Mouse (Mus musculus): ENCODE results near the gene Cog1.

Cog1 gene

GRCm38 (mm10) chr11:113698013-113698545 lies 49.1 kb downstream of the Cog1 start:
- DNase-seq (ENCODE audit: low read depth in 1 of 2, low spot score in 2 of 2): no peak

- DNase-seq (ENCODE audit: low read depth in 1 of 2, low spot score in 2 of 2): no peak
Measured at GRCm38 (mm10) chr11:113699643-113700042, 50.7 kb downstream of the Cog1 start.

GRCm38 (mm10) chr11:113703758-113704157 lies 54.8 kb downstream of the Cog1 start:
- DNase-seq (ENCODE audit: low read depth in 1 of 2, low spot score in 2 of 2): peak in 1 of 2 experiments; percentile 53

- no peak for DNase-seq (ENCODE audit: low read depth in 1 of 2, low spot score in 2 of 2)
Measured at GRCm38 (mm10) chr11:113705966-113706652, 57.1 kb downstream of the Cog1 start.

DNA sequence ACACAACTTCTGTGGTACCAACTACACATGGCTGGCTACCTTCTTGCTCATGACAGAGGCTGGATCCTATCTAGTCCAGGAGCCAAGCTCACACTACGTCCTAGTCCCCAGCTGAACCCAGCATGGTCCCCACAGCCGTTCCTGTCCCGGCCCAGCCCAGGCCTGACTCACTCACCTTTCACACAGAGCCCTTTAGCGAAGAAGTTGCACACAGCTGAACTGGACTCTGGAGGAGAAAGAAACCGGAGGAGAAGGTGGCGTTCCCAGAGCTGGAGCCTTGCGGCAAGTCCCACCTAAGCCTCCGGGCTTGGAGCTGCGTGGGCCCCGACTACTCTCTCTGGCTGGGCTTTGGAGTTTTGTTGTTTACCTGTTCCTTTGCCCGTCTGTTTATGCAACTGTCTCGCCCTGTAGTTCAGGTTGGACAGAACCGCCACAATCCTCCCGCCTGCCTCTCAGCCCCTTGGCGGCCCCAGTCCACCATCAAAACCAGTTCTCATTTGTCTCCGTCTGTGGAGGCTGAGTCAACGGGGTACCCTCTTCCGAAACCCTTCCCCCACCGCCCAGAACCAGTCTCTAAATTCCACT lies 59.8 kb downstream of the Cog1 start:
- DNase-seq (ENCODE audit: low read depth in 1 of 2, low spot score in 2 of 2): no peak

- DNase-seq (ENCODE audit: low read depth in 1 of 2, low spot score in 2 of 2): no peak
Measured at GRCm38 (mm10) chr11:113709272-113709671, 60.3 kb downstream of the Cog1 start.

- DNase-seq (ENCODE audit: low read depth in 1 of 2, low spot score in 2 of 2): no peak
Measured at GRCm38 (mm10) chr11:113709731-113710256, 60.8 kb downstream of the Cog1 start, which contains the start of gene Cpsf4l. Gene Cpsf4l, minus strand, starts transcription at chr11:113710017.

DNA sequence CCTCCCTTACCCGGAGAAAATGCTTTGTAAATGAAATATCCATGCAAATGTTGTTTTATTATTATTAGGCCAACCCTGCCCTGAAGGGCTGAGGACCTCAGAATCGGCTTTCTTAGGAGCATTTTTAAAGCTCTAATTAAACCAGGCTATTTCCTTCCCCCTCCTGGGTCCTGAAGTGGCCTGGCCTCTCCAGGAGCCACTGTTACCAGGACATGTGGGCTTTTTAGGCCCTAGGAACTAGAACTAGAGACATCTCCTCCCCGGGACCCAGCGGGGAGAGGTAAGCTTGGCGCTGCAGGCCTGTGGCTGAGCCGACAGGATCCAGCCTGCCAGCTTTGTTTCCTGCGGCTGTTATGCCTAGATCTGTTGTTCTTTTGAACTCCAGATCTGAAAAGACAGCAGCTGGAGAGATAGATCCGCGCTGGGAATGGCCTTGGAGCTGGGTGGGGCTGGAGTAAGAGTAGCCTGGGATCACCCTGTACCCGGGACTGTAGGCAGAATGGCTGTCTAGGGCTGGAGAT lies 61.3 kb downstream of the Cog1 start:
- DNase-seq (ENCODE audit: low read depth in 1 of 2, low spot score in 2 of 2): no peak

DNA sequence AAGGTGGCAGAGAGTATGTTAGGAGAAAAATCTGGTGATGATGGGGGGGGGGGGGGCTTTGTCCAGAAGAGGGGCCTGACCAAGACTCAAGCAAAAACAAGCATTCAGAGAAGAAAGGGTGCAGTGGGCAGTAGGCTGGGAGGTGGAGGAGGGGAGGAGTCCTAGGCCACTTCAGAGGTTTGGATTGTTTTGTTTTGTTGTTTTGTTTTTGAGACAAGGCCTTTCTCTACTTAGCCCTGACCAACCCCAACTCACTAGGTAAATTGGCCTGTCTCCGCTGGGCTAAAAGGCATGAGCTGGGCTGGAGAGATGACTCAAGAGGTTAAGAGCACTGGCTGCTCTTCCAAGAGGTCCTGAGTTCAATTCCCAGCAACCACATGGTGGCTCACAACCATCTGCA lies 62.1 kb downstream of the Cog1 start:
- DNase-seq (ENCODE audit: low read depth in 1 of 2, low spot score in 2 of 2): no peak

DNA sequence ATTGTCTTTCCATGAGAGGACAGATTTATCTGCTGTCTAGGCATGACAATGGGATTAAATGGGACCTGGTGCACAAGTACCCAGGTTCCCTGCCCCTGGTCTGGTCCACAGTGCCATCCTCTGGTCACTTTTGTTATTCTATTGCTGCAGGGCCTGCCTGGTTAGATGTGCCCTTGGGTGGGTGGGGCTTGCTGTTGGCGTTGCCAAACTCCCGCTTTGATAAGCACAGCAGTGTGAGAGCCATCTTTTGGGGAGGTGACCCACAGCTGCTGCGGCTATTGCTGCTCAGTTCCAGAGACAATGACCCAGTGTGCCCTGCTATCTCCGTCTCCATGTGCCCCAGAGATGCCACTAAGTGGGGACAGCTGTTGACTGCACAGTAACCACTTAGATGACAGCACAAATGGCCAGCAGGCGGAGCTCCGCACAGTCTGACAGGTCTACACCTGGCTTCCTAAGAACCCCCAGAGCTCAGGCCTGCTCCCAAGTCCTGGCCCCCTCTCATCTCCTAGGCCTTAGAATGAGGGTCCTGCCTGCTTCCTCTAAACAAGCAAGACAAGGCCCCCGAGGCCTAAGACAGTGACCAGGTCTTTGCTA lies 66.2 kb downstream of the Cog1 start:
- no peak for DNase-seq (ENCODE audit: low read depth in 1 of 2, low spot score in 2 of 2)

DNA sequence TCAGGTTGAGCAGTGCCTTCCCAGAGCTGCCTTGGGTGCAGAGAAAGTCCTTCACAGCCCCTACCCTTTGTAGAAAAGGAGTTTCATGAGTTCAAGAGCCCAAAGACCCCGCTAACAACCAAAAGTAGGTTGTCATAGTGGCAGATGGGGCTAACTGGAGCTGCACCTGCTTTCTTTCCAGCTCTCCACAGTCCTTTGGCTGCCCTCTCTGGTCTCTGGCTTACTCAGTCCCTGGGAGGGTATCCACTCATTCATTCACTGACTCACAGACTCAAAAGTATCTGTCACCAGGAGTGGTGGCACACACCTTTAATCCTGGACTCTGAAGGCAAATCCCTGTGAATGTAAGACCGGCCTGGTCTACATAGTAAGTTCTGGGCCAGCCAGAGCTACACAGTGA lies 67.2 kb downstream of the Cog1 start:
- DNase-seq (ENCODE audit: low read depth in 1 of 2, low spot score in 2 of 2): no peak
